Mouse (Mus musculus): ENCODE results near the gene Aunip.

Gene Aunip

GRCm38 (mm10) chr4:134510845-134511411 lies at the start of gene Aunip:
TSS of gene Aunip (plus strand) at chr4:134510999.
- DNase-seq (ENCODE audit: low spot score) = peak; percentile 77

GRCm38 (mm10) chr4:134461252-134461651 lies 49.5 kb upstream of the Aunip start:
- no peak for DNase-seq (ENCODE audit: low spot score)

GRCm38 (mm10) chr4:134465789-134466188 lies 45.0 kb upstream of the Aunip start:
- DNase-seq (ENCODE audit: low spot score) = no peak

GRCm38 (mm10) chr4:134466381-134467262 lies 44.2 kb upstream of the Aunip start:
- no peak for DNase-seq (ENCODE audit: low spot score)

GRCm38 (mm10) chr4:134467435-134468214 lies 43.2 kb upstream of the Aunip start:
- no peak for DNase-seq (ENCODE audit: low spot score)

- peak; percentile 90 for DNase-seq (ENCODE audit: low spot score)
Measured at GRCm38 (mm10) chr4:134468215-134468575, 42.6 kb upstream of the Aunip start, which contains the start of gene Stmn1. TSS of gene Stmn1 (plus strand) at chr4:134468320.

- peak; percentile 90 for DNase-seq (ENCODE audit: low spot score)
Measured at GRCm38 (mm10) chr4:134468578-134469266, 42.1 kb upstream of the Aunip start.

- DNase-seq (ENCODE audit: low spot score) = no peak
Measured at GRCm38 (mm10) chr4:134469341-134469796, 41.4 kb upstream of the Aunip start.

GRCm38 (mm10) chr4:134469985-134470384 lies 40.8 kb upstream of the Aunip start:
- DNase-seq (ENCODE audit: low spot score) = no peak

- no peak for DNase-seq (ENCODE audit: low spot score)
Measured at GRCm38 (mm10) chr4:134471469-134471868, 39.3 kb upstream of the Aunip start.

- DNase-seq (ENCODE audit: low spot score) = no peak
Measured at GRCm38 (mm10) chr4:134473764-134474163, 37.0 kb upstream of the Aunip start.

- no peak for DNase-seq (ENCODE audit: low spot score)
Measured at GRCm38 (mm10) chr4:134474240-134474639, 36.6 kb upstream of the Aunip start.

GRCm38 (mm10) chr4:134476899-134477298 lies 33.9 kb upstream of the Aunip start:
- DNase-seq (ENCODE audit: low spot score) = no peak

GRCm38 (mm10) chr4:134478031-134478430 lies 32.8 kb upstream of the Aunip start:
- DNase-seq (ENCODE audit: low spot score) = peak; percentile 82

GRCm38 (mm10) chr4:134479839-134480238 lies 31.0 kb upstream of the Aunip start:
- DNase-seq (ENCODE audit: low spot score) = no peak

GRCm38 (mm10) chr4:134480864-134481263 lies 29.9 kb upstream of the Aunip start:
- peak; percentile 64 for DNase-seq (ENCODE audit: low spot score)

- no peak for DNase-seq (ENCODE audit: low spot score)
Measured at GRCm38 (mm10) chr4:134481270-134481669, 29.5 kb upstream of the Aunip start.

- DNase-seq (ENCODE audit: low spot score) = no peak
Measured at GRCm38 (mm10) chr4:134482442-134482841, 28.4 kb upstream of the Aunip start.

- DNase-seq (ENCODE audit: low spot score) = no peak
Measured at GRCm38 (mm10) chr4:134483078-134483688, 27.6 kb upstream of the Aunip start.

- DNase-seq (ENCODE audit: low spot score) = peak; percentile 67
Measured at GRCm38 (mm10) chr4:134483696-134484095, 27.1 kb upstream of the Aunip start.

GRCm38 (mm10) chr4:134484231-134484630 lies 26.6 kb upstream of the Aunip start:
- DNase-seq (ENCODE audit: low spot score) = no peak
